Mouse (Mus musculus) MEL (cell line): Measurements from ENCODE around the gene Prmt9. TPM values are rescaled to one million over a fixed set of nuclear protein-coding genes. Genes with fewer than 3 reads are reported as not detected.

Source experiments
- DNase-seq: peaks from one replicate; pipeline ENCODE4 v3.0.0; 2011; ENCODE audit warnings: low read depth, low spot score
- H3K27ac ChIP-seq: 2 replicates; pipeline ENCODE4 v1.5.1; 2012; ENCODE audit warnings: low read depth, mild to moderate bottlenecking, control low read depth, low read length, moderate library complexity; ENCODE audit not compliant: control insufficient read depth
- H3K27me3 ChIP-seq, 2 experiments: fragments of 150-350 bp in 1 of 2; sonication (generic) in 1 of 2; 2 replicates each; pipeline ENCODE4 v1.6.1; 2012; ENCODE audit warnings: low read length in 2 of 2, mild to moderate bottlenecking in 2 of 2, improper control_type of control experiment in 1 of 2, moderate library complexity in 1 of 2; ENCODE audit not compliant: insufficient read depth in 2 of 2, control insufficient read depth in 1 of 2
- H3K36me3 ChIP-seq, 2 experiments: 2 replicates each; pipeline ENCODE4 v1.6.1; 2012 to 2014; ENCODE audit warnings: low read length in 2 of 2, improper control_type of control experiment in 1 of 2, inconsistent platforms in 1 of 2, mild to moderate bottlenecking in 1 of 2; ENCODE audit not compliant: insufficient read depth in 2 of 2, control insufficient read depth in 1 of 2
- H3K4me1 ChIP-seq, 2 experiments: fragments of 150-350 bp in 1 of 2; sonication (generic) in 1 of 2; 2 replicates each; pipeline ENCODE4 v1.6.1; 2012; ENCODE audit warnings: low read length in 2 of 2, improper control_type of control experiment in 1 of 2, mild to moderate bottlenecking in 1 of 2; ENCODE audit not compliant: insufficient read depth in 2 of 2, control insufficient read depth in 1 of 2
- H3K4me3 ChIP-seq, 2 experiments: fragments of 150-350 bp in 1 of 2; sonication (generic) in 1 of 2; 2 replicates each; pipeline ENCODE4 v1.5.1; 2012; ENCODE audit warnings: low read depth in 2 of 2, low read length in 2 of 2, mild to moderate bottlenecking in 2 of 2, moderate library complexity in 2 of 2, control low read depth in 1 of 2, improper control_type of control experiment in 1 of 2; ENCODE audit not compliant: control insufficient read depth in 1 of 2, insufficient read depth in 1 of 2
- H3K79me2 ChIP-seq: 2 replicates; pipeline ENCODE4 v1.6.1; 2012; ENCODE audit warnings: mild to moderate bottlenecking, low read length, moderate library complexity; ENCODE audit not compliant: control insufficient read depth, poor library complexity, insufficient read depth
- H3K9ac ChIP-seq: 2 replicates; pipeline ENCODE4 v1.6.1; 2012; ENCODE audit warnings: low read depth, mild to moderate bottlenecking, control low read depth, low read length, moderate library complexity; ENCODE audit not compliant: control insufficient read depth, poor library complexity, severe bottlenecking
- H3K9me3 ChIP-seq: fragments of 150-350 bp; sonication (generic); replicated peaks from 2 replicates; pipeline ENCODE4 v1.6.1; 2012; ENCODE audit warnings: mild to moderate bottlenecking, low read length, improper control_type of control experiment, moderate library complexity; ENCODE audit not compliant: insufficient read depth
- CTCF ChIP-seq, 3 experiments: IDR thresholded peaks in 2 of 3; conservative IDR thresholded peaks in 1 of 3; 2 replicates each; pipeline ENCODE4 v1.5.1; 2011 to 2012; ENCODE audit warnings: low read length in 3 of 3, low read depth in 2 of 3, mild to moderate bottlenecking in 2 of 3, improper control_type of control experiment in 1 of 3, inconsistent platforms in 1 of 3, mixed read lengths in 1 of 3, moderate library complexity in 1 of 3; ENCODE audit not compliant: control insufficient read depth in 1 of 3, insufficient read depth in 1 of 3, poor library complexity in 1 of 3, severe bottlenecking in 1 of 3
- E2F4 ChIP-seq: IDR thresholded peaks from 2 replicates; pipeline ENCODE4 v1.6.1; 2011; ENCODE audit warnings: low read depth, low read length, improper control_type of control experiment, borderline replicate concordance
- JUND ChIP-seq: IDR thresholded peaks from 2 replicates; pipeline ENCODE4 v1.6.1; 2011; ENCODE audit warnings: low read depth, mild to moderate bottlenecking, improper control_type of control experiment, low read length
- KAT2A ChIP-seq: conservative IDR thresholded peaks from 2 replicates; pipeline ENCODE4 v1.6.1; 2012; ENCODE audit warnings: low read depth, low read length, improper control_type of control experiment, inconsistent platforms
- MAFK ChIP-seq: IDR thresholded peaks from 2 replicates; pipeline ENCODE4 v1.6.1; 2011; ENCODE audit warnings: low read depth, mild to moderate bottlenecking, low read length, improper control_type of control experiment, borderline replicate concordance
- MEF2A ChIP-seq: IDR thresholded peaks from 2 replicates; pipeline ENCODE4 v1.6.1; 2014; ENCODE audit warnings: low read depth, mild to moderate bottlenecking, inconsistent platforms, low read length, improper control_type of control experiment; ENCODE audit not compliant: poor library complexity, insufficient replicate concordance, severe bottlenecking; ENCODE audit errors: extremely low read depth
- MXI1 ChIP-seq: IDR thresholded peaks from 2 replicates; pipeline ENCODE4 v1.6.1; 2011; ENCODE audit warnings: mild to moderate bottlenecking, low read depth, low read length, improper control_type of control experiment
- MYB ChIP-seq: IDR thresholded peaks from 2 replicates; pipeline ENCODE4 v1.6.1; 2011; ENCODE audit warnings: mild to moderate bottlenecking, low read depth, low read length, improper control_type of control experiment
- NELFE ChIP-seq: IDR thresholded peaks from 2 replicates; pipeline ENCODE4 v1.6.1; 2011; ENCODE audit warnings: low read depth, low read length, improper control_type of control experiment
- NRF1 ChIP-seq: IDR thresholded peaks from 2 replicates; pipeline ENCODE4 v1.6.1; 2014; ENCODE audit warnings: low read depth, mild to moderate bottlenecking, inconsistent platforms, low read length, improper control_type of control experiment, moderate library complexity; ENCODE audit not compliant: poor library complexity, insufficient read depth, severe bottlenecking
- POLR2A ChIP-seq, 2 experiments: IDR thresholded peaks; 2 replicates each; pipeline ENCODE4 v1.6.1; 2011 to 2012; ENCODE audit warnings: low read length in 2 of 2, mild to moderate bottlenecking in 2 of 2, control low read depth in 1 of 2, improper control_type of control experiment in 1 of 2, low read depth in 1 of 2, moderate library complexity in 1 of 2; ENCODE audit not compliant: control insufficient read depth in 1 of 2, insufficient read depth in 1 of 2, poor library complexity in 1 of 2
- POLR2AphosphoS5 ChIP-seq: IDR thresholded peaks from 2 replicates; pipeline ENCODE4 v1.6.1; 2012; ENCODE audit warnings: low read depth, borderline replicate concordance, mild to moderate bottlenecking, inconsistent platforms, low read length, moderate library complexity, mixed read lengths
- SMC3 ChIP-seq: IDR thresholded peaks from 2 replicates; pipeline ENCODE4 v1.6.1; 2011; ENCODE audit warnings: low read depth, low read length, improper control_type of control experiment
- TCF12 ChIP-seq: IDR thresholded peaks from 2 replicates; pipeline ENCODE4 v1.6.1; 2014; ENCODE audit warnings: low read depth, mild to moderate bottlenecking, inconsistent platforms, low read length, improper control_type of control experiment, moderate library complexity
- USF1 ChIP-seq: IDR thresholded peaks from 2 replicates; pipeline ENCODE4 v1.6.1; 2014; ENCODE audit warnings: low read depth, mild to moderate bottlenecking, inconsistent platforms, low read length, improper control_type of control experiment, moderate library complexity
- ZKSCAN1 ChIP-seq: IDR thresholded peaks from 2 replicates; pipeline ENCODE4 v1.6.1; 2012; ENCODE audit warnings: low read depth, mild to moderate bottlenecking, inconsistent platforms, low read length, improper control_type of control experiment, moderate library complexity
- ZNF384 ChIP-seq: IDR thresholded peaks from 2 replicates; pipeline ENCODE4 v1.6.1; 2012; ENCODE audit warnings: low read depth, mild to moderate bottlenecking, inconsistent platforms, low read length, improper control_type of control experiment
- polyA plus RNA-seq, 2 experiments: library from polyadenylated mRNA; stranded (reverse) in 1 of 2; unstranded in 1 of 2; fragments of >175 nt in 1 of 2; fragments of >200 nt in 1 of 2; gene quantifications; 2 replicates each; pipeline versions ENCODE4 v1.2.1 to v1.2.4; 2012; ENCODE audit warnings: low replicate concordance in 2 of 2, low read depth in 1 of 2; ENCODE audit not compliant: insufficient read length in 2 of 2, insufficient read depth in 1 of 2, missing spikeins in 1 of 2
- total RNA-seq: library from RNA; depleted of rRNA; stranded (reverse); fragments of 300-350 nt; gene quantifications from 2 replicates; pipeline ENCODE4 v1.2.3, GENCODE M21; 2012

Gene Prmt9
- total and polyA plus RNA-seq, 3 experiments: 16.0 to 54.2 (median 18.6) TPM

DNA sequence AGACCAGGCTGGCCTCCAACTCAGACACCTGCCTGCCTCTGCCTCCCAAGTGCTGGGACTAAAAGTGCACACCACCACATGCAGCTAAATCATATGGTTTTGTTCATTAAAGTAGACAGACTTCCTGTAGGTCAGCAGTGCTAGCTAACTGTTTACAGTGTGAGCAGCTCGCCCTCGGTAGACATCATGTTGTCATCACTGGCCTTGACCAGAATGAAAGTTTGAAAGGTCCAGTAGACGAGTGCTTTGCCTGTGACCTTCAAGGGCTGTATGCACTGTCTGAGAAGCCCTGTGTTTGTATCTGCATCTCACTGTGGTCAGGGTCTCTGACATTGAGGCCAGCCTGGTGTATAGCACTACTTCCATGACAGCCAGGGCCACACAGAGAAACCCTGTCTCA, 12.2 kb downstream of the Prmt9 start:
- Histone ChIP-seq H3K4me3 (no peak overlapping the region), H3K9me3 (no peaks in the 10 kb centered on the region), H3K4me1 (no peaks in the 10 kb centered on the region), H3K79me2 (0 out of 2 replicates have a peak, but pooled peaks cover 1% of the 10 kb centered on the region), H3K9ac (no peak overlapping the region)
- TF ChIP-seq NRF1 (no peak), E2F4 (no peak)
- TF ChIP-seq, all 39 proteins: peak for 0
- no peak overlapping the region for H3K27ac ChIP-seq
- H3K36me3 ChIP-seq: peaks cover 0 to 31% of the 10 kb centered on the region in 2 experiments; a peak in 3 of 4 replicates
- no peak for DNase-seq
- H3K27me3 ChIP-seq: no peaks in the 10 kb centered on the region

DNA sequence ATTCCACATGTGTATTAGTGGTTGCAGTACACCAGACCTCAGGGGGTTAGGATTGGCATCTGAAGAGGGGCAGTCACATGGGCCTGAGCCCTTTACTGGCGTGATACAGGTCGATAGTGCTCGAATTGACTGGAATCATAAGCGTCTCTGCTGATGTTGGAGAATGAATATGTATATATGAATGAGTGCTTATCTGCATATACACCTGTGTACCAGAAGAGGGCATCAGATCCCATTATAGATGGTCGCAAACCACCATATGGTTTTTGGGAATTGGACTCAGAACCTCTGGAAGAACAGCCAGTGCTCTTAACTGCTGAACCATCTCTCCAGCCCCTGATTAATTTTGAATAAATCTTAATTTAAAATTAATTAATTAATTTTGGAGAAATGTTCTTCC, 25.0 kb downstream of the Prmt9 start:
- Histone ChIP-seq H3K79me2 (no peaks in the 10 kb centered on the region; the same call in 1 of the 2 replicates), H3K9me3 (no peaks in the 10 kb centered on the region)
- peak; percentile 11 for DNase-seq
- TF ChIP-seq SMC3 (peak; percentile 31; the same call in 1 of the 2 replicates), MYB (no peak), POLR2AphosphoS5 (no peak), MEF2A (no peak), ZKSCAN1 (no peak), NELFE (no peak), POLR2A (IDR thresholded peaks at IDR 0.05; ENCODE audit: control insufficient read depth in 1 of 2, insufficient read depth in 1 of 2, low read depth in 1 of 2, low read length in 2 of 2, poor library complexity in 1 of 2) (no peak), MXI1 (no peak), NRF1 (no peak), TCF12 (no peak), CTCF (IDR thresholded peaks at IDR 0.05 in 2 of 3, conservative IDR thresholded peaks at IDR 0.05 in 1 of 3; ENCODE audit: control insufficient read depth in 1 of 3, insufficient read depth in 1 of 3, low read depth in 2 of 3, low read length in 3 of 3, poor library complexity in 1 of 3, severe bottlenecking in 1 of 3) (peak in 2 of 3 experiments; percentile 40 to 41; a peak in 4 of 6 replicates), KAT2A (no peak)
- TF ChIP-seq, all 39 proteins: peak for 2
- peaks cover 0 to 5% of the 10 kb centered on the region in 2 experiments; a peak in 2 of 4 replicates for H3K36me3 ChIP-seq
- H3K4me1 ChIP-seq: no peaks in the 10 kb centered on the region
- H3K27ac ChIP-seq: no peak overlapping the region
- H3K4me3 ChIP-seq: no peak overlapping the region
- no peaks in the 10 kb centered on the region for H3K27me3 ChIP-seq
- no peak overlapping the region for H3K9ac ChIP-seq

DNA sequence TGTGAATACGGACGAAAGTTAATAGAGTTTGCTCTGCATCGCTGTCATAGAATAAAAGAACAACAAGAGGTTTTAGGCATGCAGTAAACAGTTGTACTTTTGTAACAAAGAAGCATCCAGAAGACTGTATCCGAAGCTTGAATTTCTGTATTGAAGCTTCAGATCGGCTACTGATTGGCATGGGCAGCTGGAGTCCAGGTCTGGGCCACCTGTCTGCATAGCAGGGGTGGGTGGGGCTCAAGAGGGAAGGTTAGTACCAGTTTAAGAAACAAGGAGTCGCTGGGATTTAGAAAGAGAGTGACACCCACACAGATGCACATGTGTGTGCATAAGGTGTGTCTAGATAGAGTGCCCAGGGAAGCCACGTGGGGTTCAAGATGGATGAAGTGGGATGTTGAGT, 28.5 kb downstream of the Prmt9 start:
- H3K79me2 ChIP-seq: no peaks in the 10 kb centered on the region; the same call in 1 of the 2 replicates

More for the DNA sequence above, 28.5 kb downstream of the Prmt9 start:
- no peak overlapping the region for H3K9ac ChIP-seq
- H3K4me1 ChIP-seq: no peaks in the 10 kb centered on the region
- H3K36me3 ChIP-seq: peaks cover 0 to 3% of the 10 kb centered on the region in 2 experiments; a peak in 2 of 4 replicates
- no peaks in the 10 kb centered on the region for H3K9me3 ChIP-seq
- H3K27ac ChIP-seq: no peak overlapping the region
- H3K4me3 ChIP-seq: no peak overlapping the region
- no peaks in the 10 kb centered on the region for H3K27me3 ChIP-seq
- TF ChIP-seq ZKSCAN1 (no peak), JUND (no peak), TCF12 (no peak), MAFK (no peak), MYB (no peak), USF1 (no peak), ZNF384 (no peak)
- no peak for DNase-seq
